Mouse (Mus musculus) liver, adult (tissue): ENCODE measurements around the gene Ppp1cc.

ENCODE experiments used
- GATA4 ChIP-seq: IDR thresholded peaks from 2 replicates; pipeline ENCODE4 v1.6.1; 2014; ENCODE audit warnings: mild to moderate bottlenecking, low read length; ENCODE audit not compliant: insufficient replicate concordance

Ppp1cc gene

GRCm38 (mm10) chr5:122132167-122133049, 25.7 kb upstream of the Ppp1cc start:
- no peak for TF ChIP-seq GATA4

DNA sequence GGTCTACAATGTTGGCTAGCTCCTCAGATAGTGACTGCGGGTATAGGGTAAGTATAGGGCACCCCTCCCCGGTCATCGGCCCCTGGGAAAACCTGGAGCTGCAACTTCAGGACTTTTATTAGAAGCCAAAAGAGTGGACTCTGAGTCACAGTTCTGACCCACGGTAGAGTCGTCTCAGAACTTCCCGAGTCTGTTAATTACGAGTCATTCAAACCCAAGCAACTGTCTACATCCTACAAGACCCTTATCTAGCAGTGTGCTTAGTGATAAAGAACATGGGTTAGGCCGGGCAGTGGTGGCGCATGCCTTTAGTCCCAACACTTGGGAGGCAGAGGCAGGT, 25.1 kb upstream of the Ppp1cc start:
- TF ChIP-seq GATA4, result no peak

DNA sequence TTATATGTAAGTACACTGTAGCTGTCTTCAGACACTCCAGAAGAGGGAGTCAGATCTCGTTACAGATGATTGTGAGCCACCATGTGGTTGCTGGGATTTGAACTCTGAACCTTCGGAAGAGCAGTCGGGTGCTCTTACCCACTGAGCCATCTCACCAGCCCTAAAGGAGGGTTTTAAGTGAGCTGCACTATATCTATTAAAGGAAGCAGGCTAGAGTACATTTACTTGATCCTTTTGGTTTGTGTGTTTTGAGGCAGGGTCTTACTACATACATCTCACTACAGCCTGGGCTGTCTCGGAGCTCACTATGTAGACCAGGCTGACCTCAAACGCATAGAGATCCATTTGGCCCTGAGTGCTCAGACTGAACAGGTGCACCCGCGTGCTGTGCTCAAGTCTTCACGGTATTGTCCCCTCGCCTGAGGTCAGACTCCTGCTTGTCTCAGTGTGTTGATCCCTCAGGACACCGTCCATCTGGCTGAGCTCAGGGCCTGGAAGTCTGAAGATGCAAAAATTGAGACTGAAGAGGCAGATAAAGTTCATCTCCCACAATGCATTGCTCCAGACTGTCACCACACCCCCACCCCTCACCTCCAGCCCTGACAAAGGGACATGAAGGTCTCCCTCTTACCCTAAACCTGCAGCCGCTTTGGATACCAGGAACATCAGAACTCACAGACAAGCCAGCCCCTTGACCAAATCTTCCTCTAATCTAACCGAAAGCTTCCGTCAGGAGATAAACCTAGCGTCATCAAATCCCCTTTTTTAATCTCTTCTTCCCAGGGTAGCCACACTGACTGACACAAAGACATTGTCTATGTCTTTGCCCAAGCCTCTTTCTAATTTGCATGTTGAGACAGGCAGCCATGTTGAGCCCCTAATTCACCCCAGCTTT, 23.4 kb upstream of the Ppp1cc start:
- no peak for TF ChIP-seq GATA4

DNA sequence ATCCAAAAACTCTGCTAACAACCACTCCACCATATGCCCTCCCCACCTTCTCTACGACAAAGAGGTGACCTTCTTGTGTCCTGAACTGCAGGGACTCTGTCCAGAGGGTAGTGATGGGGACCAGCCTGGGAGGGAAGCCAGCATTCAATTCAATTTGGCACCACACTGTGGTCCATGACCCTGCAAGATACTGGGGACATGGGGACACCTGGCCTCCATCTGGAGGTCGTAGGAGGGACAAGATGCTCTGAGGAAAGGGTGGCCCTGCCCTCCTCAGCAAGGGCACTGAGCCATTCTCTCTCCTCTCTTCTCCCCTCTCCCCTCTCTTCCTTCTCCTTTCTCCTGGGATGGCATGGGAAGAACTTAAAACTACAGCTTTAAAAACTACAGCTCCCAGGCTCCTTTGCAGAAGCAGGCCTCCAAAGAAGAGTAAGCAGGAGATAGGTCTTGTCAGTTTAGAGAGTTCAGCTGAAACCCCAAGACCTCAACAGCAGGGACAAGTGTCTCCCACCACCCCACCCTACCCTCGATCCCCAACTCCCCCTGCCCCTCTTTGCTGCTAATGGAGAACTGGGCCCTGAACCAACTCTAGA, 22.7 kb upstream of the Ppp1cc start:
- TF ChIP-seq GATA4, result no peak

- TF ChIP-seq GATA4, result peak; percentile 89
These were observed 21.3 kb upstream of the Ppp1cc start for GRCm38 (mm10) chr5:122136508-122137408.

DNA sequence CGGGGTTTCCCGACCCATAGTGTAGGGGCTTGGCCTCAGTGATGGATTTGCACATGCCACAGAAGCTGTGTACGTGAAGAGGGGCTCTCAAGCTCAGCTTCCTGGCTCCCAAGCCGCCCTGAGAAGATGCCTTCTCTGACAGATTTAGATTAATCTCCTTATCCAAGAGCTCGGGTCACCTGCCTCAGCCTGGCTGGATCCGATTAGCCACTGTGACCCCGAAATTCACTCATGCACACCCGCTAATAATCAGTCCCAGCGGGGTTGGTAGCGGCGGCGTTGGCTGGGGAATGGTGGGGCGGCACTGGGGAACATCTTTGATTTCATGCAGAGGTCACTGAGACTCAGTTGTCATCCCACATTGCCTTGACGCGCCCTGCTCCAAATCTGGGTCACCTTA, 19.2 kb upstream of the Ppp1cc start:
- TF ChIP-seq GATA4, result no peak

DNA sequence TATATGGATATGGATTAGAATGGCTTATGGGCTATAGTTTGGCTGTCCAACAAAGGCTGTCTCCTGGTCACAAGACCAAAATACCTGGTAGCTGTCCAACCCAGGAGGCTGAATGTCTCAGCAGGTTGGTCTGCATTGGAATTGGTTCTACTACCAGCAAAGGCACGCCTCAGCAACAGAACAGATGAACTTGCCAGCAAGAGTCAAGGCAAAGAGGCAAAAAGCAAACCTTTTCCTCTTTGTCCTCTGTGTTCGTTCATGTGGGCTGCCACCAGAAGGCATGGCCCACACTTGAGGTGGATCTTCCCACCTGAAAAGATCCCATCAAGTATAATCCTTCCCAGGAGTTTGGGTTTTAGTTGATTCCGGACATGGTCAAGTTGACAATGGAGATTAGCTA, 17.4 kb upstream of the Ppp1cc start, which contains the start of gene Ccdc63:
Gene Ccdc63 (minus strand): TSS at position 101 of the 400 bp plus-strand sequence.
- no peak for TF ChIP-seq GATA4

- TF ChIP-seq GATA4, result no peak
These were observed 15.7 kb upstream of the Ppp1cc start for GRCm38 (mm10) chr5:122142230-122142992.

DNA sequence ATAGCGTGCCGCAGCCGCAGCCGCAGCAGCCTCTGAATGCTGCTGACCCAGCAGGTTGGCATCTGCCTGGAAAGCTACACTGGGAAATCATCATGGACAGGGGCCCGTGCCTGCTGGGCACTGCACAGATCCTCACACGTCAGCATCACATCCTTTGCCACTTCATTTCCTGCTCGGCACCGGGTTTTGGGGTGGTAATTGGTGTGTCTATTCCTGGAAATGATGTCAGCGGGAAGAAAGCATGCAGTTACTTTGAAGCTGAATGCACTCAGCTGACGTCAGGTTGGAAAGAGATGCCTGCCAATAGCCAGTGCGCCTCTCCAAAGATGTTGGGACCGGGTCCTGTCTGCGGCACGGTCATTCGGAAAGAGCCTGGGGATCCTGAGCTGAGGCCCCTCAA, 14.5 kb upstream of the Ppp1cc start:
- no peak for TF ChIP-seq GATA4

DNA sequence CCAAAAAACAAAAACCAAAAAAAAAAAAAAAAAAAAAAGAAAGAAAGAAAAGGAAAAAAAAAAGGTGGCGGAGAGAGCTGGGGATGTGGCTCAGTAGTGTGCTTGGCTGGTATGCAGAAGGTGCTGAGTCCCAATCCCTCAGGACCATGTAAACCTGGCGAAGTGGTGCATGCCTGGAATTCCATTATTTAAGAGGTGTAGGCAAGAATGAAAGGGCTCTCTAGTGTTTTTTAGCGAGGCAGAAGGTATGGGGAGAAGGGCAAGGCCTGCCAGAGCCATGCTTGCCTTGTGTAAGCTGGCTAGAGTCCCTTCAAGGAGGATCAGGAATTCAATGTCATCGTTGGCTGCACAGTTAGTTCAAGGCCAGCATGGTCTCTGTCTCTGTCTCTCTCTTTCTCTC, 13.3 kb upstream of the Ppp1cc start:
- TF ChIP-seq GATA4, result no peak

DNA sequence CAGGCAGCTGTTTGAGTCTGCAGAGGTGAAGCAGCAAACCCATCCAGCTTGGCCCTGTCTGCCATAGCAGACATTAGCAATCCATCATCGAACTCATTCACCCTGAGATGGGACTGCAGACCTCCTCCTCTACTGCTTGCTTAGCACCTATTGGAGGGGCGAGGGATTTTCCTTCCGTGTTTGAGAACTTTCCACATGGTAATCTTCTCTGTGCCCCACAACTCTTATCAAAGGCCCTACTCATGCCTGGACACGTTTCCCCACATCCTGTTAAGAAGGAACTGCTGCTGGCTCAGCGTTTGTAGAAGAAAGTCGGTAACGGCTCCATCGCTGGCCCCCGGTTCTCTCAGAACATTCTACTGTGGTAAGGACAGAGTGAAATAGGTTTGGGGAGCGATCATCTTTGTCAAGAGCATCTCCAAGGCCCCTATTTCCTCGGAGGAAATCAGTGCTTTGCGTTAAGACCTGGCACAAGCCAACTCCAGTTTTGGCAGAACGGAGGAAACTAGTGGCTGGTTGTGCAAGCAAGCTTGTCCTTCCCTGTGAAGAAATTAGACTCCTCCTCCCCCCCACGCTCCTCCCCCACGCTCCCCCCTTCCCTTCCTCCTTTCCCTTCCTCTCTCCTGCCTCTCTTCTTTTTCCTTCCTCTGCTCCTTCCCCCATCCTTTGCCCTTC, 12.6 kb upstream of the Ppp1cc start:
- TF ChIP-seq GATA4, result no peak

- TF ChIP-seq GATA4, result no peak
These were observed 12.0 kb upstream of the Ppp1cc start for GRCm38 (mm10) chr5:122146056-122146580.

GRCm38 (mm10) chr5:122146609-122147008, 11.5 kb upstream of the Ppp1cc start:
- no peak for TF ChIP-seq GATA4

- TF ChIP-seq GATA4, result no peak
These were observed 10.0 kb upstream of the Ppp1cc start for GRCm38 (mm10) chr5:122148107-122148506.

DNA sequence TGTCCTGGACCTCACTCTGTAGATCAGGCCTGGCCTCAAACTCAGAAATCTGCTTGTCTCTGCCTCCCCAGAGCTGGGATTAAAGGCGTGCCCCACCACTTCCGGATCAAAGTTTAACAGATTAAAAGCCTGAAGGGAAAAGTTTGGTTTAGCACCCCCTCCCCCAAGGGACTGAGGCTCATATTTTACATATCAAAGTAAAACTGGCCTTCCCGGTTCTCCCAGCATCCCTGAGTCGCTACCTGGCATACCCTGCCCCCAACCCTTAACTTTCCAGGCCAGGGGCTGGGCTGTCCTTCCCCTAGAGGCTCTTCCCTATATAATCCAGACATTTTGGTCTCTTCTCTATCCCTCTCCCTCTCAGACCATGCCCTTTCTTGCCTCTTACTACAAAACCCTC, 8.8 kb upstream of the Ppp1cc start:
- no peak for TF ChIP-seq GATA4
